Mouse (Mus musculus) gonadal fat pad, adult 2 months (tissue): ENCODE data around the gene Pex11a. TPM values are rescaled to one million over a fixed set of nuclear protein-coding genes. Genes with fewer than 3 reads are reported as not detected.
A peak's percentile ranks its signal among the peaks of the same experiment; 100 is the strongest.
"Not testable (repeated sequence)": the region's sequence is repeated elsewhere in the genome, so short reads cannot be mapped to it uniquely, and the experiment has no call there.

Source experiments
- DNase-seq: peaks from one replicate; pipeline ENCODE4 v3.0.0-alpha.2; 2012; ENCODE audit warnings: low read depth
- polyA plus RNA-seq: library from polyadenylated mRNA; depleted of rRNA; stranded (reverse); fragments of >200 nt; gene quantifications from 2 replicates; pipeline ENCODE4 v1.2.3, GENCODE M21; 2012; rRNA removed

The Pex11a gene
- polyA plus RNA-seq = 34.3 and 44.7 TPM in 2 replicates

GRCm38 (mm10) chr7:79742659-79743536 lies at the start of gene Pex11a, which contains the start of gene Wdr93:
Pex11a (minus strand) TSS chr7:79743131.
Wdr93 (plus strand) TSS chr7:79743163.
- DNase-seq = no peak

- not testable (repeated sequence) for DNase-seq
These were observed 46.9 kb upstream of the Pex11a start for GRCm38 (mm10) chr7:79789812-79790211.

- no peak for DNase-seq
These were observed 43.4 kb upstream of the Pex11a start for GRCm38 (mm10) chr7:79786295-79786694.

- no peak for DNase-seq
These were observed 39.6 kb upstream of the Pex11a start for GRCm38 (mm10) chr7:79782516-79782855.

- DNase-seq = no peak
These were observed 39.0 kb upstream of the Pex11a start for GRCm38 (mm10) chr7:79781826-79782515.

GRCm38 (mm10) chr7:79780647-79781626 lies 38.0 kb upstream of the Pex11a start:
- DNase-seq = no peak

- DNase-seq = no peak
These were observed 28.9 kb upstream of the Pex11a start for GRCm38 (mm10) chr7:79771561-79772512.

- DNase-seq = no peak
These were observed 26.7 kb upstream of the Pex11a start for GRCm38 (mm10) chr7:79769664-79770063.

- no peak for DNase-seq
These were observed 23.1 kb upstream of the Pex11a start for GRCm38 (mm10) chr7:79765991-79766390.

GRCm38 (mm10) chr7:79762106-79762505 lies 19.2 kb upstream of the Pex11a start:
- DNase-seq = no peak

- no peak for DNase-seq
These were observed 18.4 kb upstream of the Pex11a start for GRCm38 (mm10) chr7:79761124-79761876.

GRCm38 (mm10) chr7:79759766-79760165 lies 16.8 kb upstream of the Pex11a start:
- DNase-seq = no peak

- no peak for DNase-seq
These were observed 15.2 kb upstream of the Pex11a start for GRCm38 (mm10) chr7:79758176-79758575.

GRCm38 (mm10) chr7:79756334-79756733 lies 13.4 kb upstream of the Pex11a start:
- DNase-seq = no peak

- peak; percentile 96 for DNase-seq
These were observed 6.6 kb upstream of the Pex11a start for GRCm38 (mm10) chr7:79749511-79749910.

- no peak for DNase-seq
These were observed 4.7 kb upstream of the Pex11a start for GRCm38 (mm10) chr7:79747659-79748058.

GRCm38 (mm10) chr7:79744585-79744984 lies 1.7 kb upstream of the Pex11a start:
- DNase-seq = no peak

GRCm38 (mm10) chr7:79744051-79744450 lies 1.1 kb upstream of the Pex11a start:
- DNase-seq = no peak

- no peak for DNase-seq
These were observed 663 bp downstream of the Pex11a start for GRCm38 (mm10) chr7:79742277-79742658.

GRCm38 (mm10) chr7:79740279-79740678 lies 2.7 kb downstream of the Pex11a start:
- no peak for DNase-seq
